In genomic region chr17:21909456-21910052, GRCm38 (mm10) we compare ENCODE assay signal across 8 mouse cellular contexts. TPM values are rescaled to one million over a fixed set of nuclear protein-coding genes. Genes with fewer than 3 reads are reported as not detected.
DNase-seq lines count a peak whose midpoint lies in the region; ATAC-seq and TF ChIP-seq lines count a peak whose summit lies in the region.
"Not testable (repeated sequence)": the region's sequence is repeated elsewhere in the genome, so short reads cannot be mapped to it uniquely, and the experiment has no call there.

Gene Zfp995, minus strand, starts transcription at chr17:21909926.

- H3K9me3 ChIP-seq in G1E (replicated peaks); forebrain, embryonic 16.5 days (ENCODE audit: control insufficient read depth, low read length); neural tube, embryonic 15.5 days (replicated peaks): not testable (repeated sequence)

- WGBS in forebrain, embryonic 16.5 days: 1% methylated on average over 24 of the region's 24 CpGs
- WGBS in lung, adult 2 months: 1% methylated on average over 24 of the region's 24 CpGs
- 0% methylated on average over 24 of the region's 24 CpGs for WGBS in neural tube, embryonic 15.5 days

- not testable (repeated sequence) for DNase-seq in G1E (ENCODE audit: low spot score)
- DNase-seq in cerebellum, adult 18-20 months: peak; percentile 61 to 77
- peak; percentile 53 to 54 for DNase-seq in heart, postnatal 36 days
- peak; percentile 51 to 63 for DNase-seq in layer of hippocampus, adult 2 months (ENCODE audit: low spot score in 2 of 2)
- DNase-seq in lung, adult 2 months: peak; percentile 60
- DNase-seq in thymus, adult 18-20 months: peak; percentile 44 to 68

- peak within 1 kb of the TSS; percentile 87 for H3K4me2 ChIP-seq in forebrain, embryonic 16.5 days (ENCODE audit: low read length)
- peak within 1 kb of the TSS; percentile 79 for H3K4me2 ChIP-seq in neural tube, embryonic 15.5 days

- not testable (repeated sequence) for TF ChIP-seq POLR2A in lung, adult 2 months (IDR thresholded peaks at IDR 0.05; ENCODE audit: borderline replicate concordance, extremely low read depth, low read depth, low read length)

- H3K9ac ChIP-seq in forebrain, embryonic 16.5 days (replicated peaks; ENCODE audit: low read depth, low read length): peak within 1 kb of the TSS; percentile 86
- H3K9ac ChIP-seq in neural tube, embryonic 15.5 days (replicated peaks): peak within 1 kb of the TSS; percentile 76

- H3K36me3 ChIP-seq in G1E (replicated peaks); forebrain, embryonic 16.5 days (ENCODE audit: control insufficient read depth, insufficient read depth); neural tube, embryonic 15.5 days: not testable (repeated sequence)

- not testable (repeated sequence) for H3K4me1 ChIP-seq in G1E (ENCODE audit: insufficient read depth, low read depth, low read length); forebrain, embryonic 16.5 days (replicated peaks; ENCODE audit: control insufficient read depth, insufficient read depth, low read length); lung, adult 2 months (ENCODE audit: control insufficient read depth, insufficient read depth, low read length); neural tube, embryonic 15.5 days

- not testable (repeated sequence) for TF ChIP-seq CTCF in G1E (IDR thresholded peaks at IDR 0.05; ENCODE audit: low read depth, low read length); layer of hippocampus, adult 2 months (conservative IDR thresholded peaks at IDR 0.05); lung, adult 2 months (IDR thresholded peaks at IDR 0.05; ENCODE audit: insufficient read depth, low read length)

- peak; percentile 76 for ATAC-seq in G1E (ENCODE audit: extremely low read depth, insufficient number of reproducible peaks, low FRiP score, poor library complexity, severe bottlenecking)
- ATAC-seq in forebrain, embryonic 16.5 days: peak; percentile 99
- ATAC-seq in neural tube, embryonic 15.5 days (ENCODE audit: low FRiP score): peak; percentile 97

- H3K27me3 ChIP-seq in G1E (ENCODE audit: insufficient read depth, low read length); forebrain, embryonic 16.5 days (replicated peaks; ENCODE audit: control insufficient read depth, insufficient read depth, low read length); neural tube, embryonic 15.5 days (replicated peaks): not testable (repeated sequence)

- intact Hi-C loops in heart, postnatal 36 days (cut with DNase I): loop anchor here (5.0 kb wide), 1 partner anchor 53 kb away; the partner anchor contains the start of genes Zfp942 and Zfp943

- peak within 1 kb of the TSS; percentile 66 for H3K4me3 ChIP-seq in G1E (ENCODE audit: low read depth, low read length)
- H3K4me3 ChIP-seq in forebrain, embryonic 16.5 days (replicated peaks; ENCODE audit: low read length): peak within 1 kb of the TSS; percentile 78
- peak within 1 kb of the TSS; percentile 75 for H3K4me3 ChIP-seq in layer of hippocampus, adult 2 months
- H3K4me3 ChIP-seq in lung, adult 2 months (replicated peaks; ENCODE audit: extremely low read depth, low read depth, low read length): peak within 1 kb of the TSS; percentile 51
- H3K4me3 ChIP-seq in neural tube, embryonic 15.5 days (replicated peaks): peak within 1 kb of the TSS; percentile 66

- H3K27ac ChIP-seq in forebrain, embryonic 16.5 days (ENCODE audit: low read length): peak within 1 kb of the TSS; percentile 50; the same call in 1 of the 2 replicates
- H3K27ac ChIP-seq in layer of hippocampus, adult 2 months: peak within 1 kb of the TSS; percentile 70
- H3K27ac ChIP-seq in neural tube, embryonic 15.5 days (replicated peaks): peak within 1 kb of the TSS; percentile 75

RNA-seq across cellular contexts. Expression of gene Zfp995, which starts in this region (rescaled TPM):
- total RNA-seq in G1E (2014; fragmentation: Nextera tagmentation) (15.5 and 16.5 TPM in 2 replicates), G1E (2017) (4.8 and 5.6 TPM in 2 replicates)
- 0.51 and 0.59 TPM in 2 replicates for polyA plus RNA-seq in G1E (2012)
- polyA plus RNA-seq in forebrain, embryonic 16.5 days (2015; fragmentation: Nextera tagmentation; extraction: Ambion mirVana): 15.0 and 15.6 TPM in 2 replicates
- total RNA-seq in heart, postnatal 36 days (2021): under 1 TPM; 0.68 to 0.97 TPM
- 1 to 10 TPM; 5.3 to 5.8 TPM for total RNA-seq in layer of hippocampus, adult 2 months (2021)
- polyA plus RNA-seq in lung, adult 2 months (2012; rRNA removed): 1.5 and 1.8 TPM in 2 replicates
- 7.9 and 8.5 TPM in 2 replicates for polyA plus RNA-seq in neural tube, embryonic 15.5 days (2015; fragmentation: Nextera tagmentation; extraction: Ambion mirVana)

Comparison
In these comparisons a context has a peak if more than half of its experiments do, and no peak if none do; other contexts are left out.
1. Peak in DNase-seq in heart, postnatal 36 days; RNA of the gene not detected or under 1 TPM.